Mouse (Mus musculus): ENCODE data around the gene Hoxc8.

The Hoxc8 gene

DNA sequence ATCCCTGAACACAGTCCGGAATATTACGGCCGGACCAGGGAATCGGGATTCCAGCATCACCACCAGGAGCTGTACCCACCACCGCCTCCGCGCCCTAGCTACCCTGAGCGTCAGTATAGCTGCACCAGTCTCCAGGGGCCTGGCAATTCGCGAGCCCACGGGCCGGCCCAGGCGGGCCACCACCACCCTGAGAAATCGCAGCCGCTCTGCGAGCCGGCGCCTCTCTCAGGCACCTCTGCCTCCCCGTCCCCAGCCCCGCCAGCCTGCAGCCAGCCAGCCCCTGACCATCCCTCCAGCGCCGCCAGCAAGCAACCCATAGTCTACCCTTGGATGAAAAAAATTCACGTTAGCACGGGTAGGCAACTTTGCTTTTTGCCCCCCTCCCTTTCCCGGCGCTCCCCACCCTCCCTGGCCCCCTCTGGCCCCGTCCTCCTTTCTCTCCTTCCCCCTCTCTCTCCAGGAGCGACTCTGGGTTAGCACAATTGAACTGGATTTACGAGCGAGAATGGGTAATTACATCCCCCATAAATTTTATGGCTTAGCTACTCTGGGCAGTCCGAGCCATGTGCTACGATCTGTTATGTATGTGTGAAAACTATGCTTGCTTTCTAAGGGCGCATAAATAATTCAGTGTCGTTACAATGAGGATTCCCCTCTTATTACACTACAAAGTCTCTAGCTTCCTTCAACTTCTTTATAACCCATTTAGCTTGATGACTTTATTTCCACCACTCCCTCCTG is 44.6 kb downstream of the Hoxc8 start:
- DNase-seq, result no peak

DNA sequence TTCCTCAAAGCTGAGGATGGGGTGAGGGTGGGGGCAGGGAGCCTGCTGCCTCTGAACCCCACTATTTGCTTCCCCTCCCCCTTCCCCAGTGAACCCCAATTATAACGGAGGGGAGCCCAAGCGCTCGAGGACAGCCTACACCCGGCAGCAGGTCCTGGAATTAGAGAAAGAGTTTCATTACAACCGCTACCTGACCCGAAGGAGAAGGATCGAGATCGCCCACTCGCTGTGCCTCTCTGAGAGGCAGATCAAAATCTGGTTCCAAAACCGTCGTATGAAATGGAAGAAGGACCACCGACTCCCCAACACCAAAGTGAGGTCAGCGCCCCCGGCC is 45.1 kb downstream of the Hoxc8 start:
- DNase-seq, result no peak

DNA sequence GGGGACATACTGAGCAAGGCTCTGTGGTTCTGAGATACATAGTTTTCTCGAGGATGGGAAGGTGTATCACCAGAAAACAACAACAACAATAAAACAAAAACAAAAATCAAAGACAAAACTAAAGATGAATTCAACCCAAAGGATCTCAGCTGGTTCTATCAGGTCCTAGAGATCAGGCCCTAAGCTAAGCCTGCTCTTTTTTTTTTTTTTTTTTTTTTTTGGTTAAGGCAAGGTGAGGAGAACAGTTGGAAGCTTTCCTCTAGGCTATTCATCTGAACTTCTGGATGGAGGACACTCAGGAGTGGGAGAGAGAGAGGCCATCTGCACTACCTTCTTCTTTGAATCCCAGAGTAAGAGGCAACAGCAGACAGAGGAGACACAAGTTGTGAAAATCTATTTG is 47.2 kb downstream of the Hoxc8 start:
- DNase-seq, result no peak

DNA sequence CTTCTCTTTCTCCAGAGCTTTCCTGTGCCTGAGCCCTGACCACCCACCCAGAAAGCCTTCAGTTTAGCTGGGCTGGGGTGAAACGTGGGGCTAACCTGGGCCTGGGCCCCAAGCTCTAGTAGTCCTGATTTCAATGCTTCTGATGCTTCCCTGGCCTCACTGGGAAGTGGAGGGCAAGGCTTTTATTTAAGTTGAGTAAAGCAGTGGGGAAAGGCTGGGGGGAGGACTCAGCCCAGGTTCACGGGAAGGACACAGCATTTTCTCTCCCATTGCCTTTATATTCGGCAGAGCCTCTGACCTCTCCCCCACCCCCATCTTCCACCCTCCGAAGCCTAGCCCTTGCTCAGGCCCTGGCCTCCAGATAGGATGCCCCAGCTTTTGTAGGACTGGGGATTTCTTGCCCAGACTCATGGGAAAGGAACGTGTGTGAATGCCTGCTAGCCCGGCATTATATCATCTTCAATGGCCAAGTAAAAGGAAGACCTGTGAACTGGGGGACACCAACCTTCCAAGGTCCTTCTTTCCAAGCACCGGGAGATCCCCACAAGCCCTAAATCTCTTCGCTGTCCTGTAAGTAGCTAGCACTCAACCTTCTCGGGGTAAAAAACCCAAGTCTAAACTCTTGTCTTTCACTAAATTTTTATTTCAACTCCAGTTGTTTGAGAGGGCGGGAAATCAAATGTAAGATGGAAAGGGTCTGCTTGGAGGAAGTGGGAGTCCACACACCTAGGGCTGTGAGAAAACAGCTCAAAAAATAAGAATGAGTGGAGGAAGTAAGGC is 48.5 kb downstream of the Hoxc8 start:
- DNase-seq, result no peak

DNA sequence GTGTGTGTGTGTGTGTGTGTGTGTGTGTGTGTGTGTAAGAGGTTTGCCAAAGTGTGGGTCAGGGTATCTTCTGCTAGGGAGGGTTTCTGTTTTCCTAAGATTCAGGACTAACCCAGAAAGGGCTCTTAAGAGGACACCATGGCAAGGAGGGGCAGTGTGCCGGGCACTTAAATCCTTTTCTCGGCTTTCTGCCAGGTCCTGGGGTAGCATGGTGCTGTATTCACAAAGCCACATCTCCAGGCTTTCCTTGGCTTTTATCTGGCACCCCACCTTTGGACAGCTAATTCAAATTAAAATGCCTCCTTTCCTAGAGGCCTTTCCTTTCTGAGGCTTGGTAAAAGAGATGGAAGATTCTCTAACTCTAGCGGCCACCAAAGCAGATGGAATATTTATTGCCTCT is 49.2 kb downstream of the Hoxc8 start:
- DNase-seq, result no peak

DNA sequence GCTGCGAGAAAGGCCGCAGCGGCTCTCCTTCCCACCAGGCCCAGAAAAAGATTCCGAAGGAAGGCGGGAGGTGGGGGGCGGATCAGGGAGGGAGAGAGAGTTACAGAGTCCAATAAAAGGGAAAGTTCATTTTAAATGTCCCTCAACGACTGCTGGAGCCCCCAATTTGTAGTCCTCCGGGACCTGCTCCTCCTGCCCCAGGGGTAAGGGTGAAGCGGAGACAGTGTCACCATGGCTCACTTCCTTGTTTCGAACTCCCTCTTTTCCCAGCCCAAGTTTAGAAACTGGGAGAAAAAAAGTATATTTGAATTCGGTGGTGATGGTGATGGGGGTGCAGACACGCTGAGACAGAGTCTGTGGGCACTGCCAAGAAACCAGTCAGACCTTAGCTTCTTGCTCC is 50.2 kb downstream of the Hoxc8 start:
- DNase-seq, result no peak

DNA sequence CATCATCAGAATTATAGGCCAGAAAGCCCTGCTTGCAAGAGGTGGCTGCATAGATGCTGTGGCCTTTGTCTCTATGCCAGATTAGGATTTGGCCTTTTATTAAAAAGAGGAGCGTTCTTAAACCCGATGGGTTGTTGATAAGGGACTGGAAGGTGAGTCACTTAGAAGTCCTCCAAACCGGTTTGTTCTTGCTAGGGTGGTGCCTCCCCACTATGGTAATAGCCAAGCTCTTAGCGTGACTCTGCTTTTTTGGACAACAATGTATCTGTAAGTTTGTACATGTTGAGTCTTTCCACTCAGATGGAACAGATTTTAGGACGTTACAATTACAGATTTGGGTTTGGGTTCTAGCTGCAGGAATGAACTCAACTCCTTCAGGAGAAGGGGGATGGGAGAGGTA is 51.2 kb downstream of the Hoxc8 start:
- no peak for DNase-seq

DNA sequence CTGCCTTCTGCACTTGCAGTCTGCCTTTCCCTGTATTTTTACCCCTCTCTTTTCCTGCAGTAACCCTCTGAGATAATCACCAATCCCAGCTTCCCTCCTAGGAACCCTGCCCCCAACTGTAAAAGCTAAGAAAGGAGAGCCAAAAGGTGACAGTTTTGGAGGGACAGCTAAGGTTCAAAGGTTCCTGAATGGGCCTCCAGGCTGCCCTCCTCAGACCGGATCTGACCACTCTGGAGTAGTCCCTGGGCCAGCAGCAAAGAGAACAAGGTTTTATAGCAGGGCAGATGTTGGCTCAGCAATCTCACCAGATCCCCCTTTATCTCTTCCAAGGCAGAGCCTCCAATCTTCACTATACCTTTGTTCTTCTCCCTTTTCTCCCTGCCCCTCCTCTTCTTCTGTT is 51.8 kb downstream of the Hoxc8 start:
- DNase-seq, result no peak

Data from cerebellum, adult 9-11 months (tissue).